Mouse (Mus musculus): ENCODE data around the gene Ank2.

GRCm38 (mm10) chr3:127075531-127076280, 423.4 kb downstream of the Ank2 start:
- TF ChIP-seq CTCF (IDR thresholded peaks at IDR 0.05; ENCODE audit: insufficient read depth, low read length) = no peak
- TF ChIP-seq POLR2A (IDR thresholded peaks at IDR 0.05; ENCODE audit: borderline replicate concordance, extremely low read depth, low read depth, low read length) = no peak
